Mouse (Mus musculus): Measurements from ENCODE around the gene Fgf22. TPM values are rescaled to one million over a fixed set of nuclear protein-coding genes. Genes with fewer than 3 reads are reported as not detected.

The Fgf22 gene
- total RNA-seq (2022), result 1 to 10 TPM in 2 of 4 experiments, under 1 TPM in 1, not detected in 1; 0.38 to 1.2 (median 1.1) TPM

GRCm38 (mm10) chr10:79754856-79755516 is at the start of gene Fgf22:
TSS of gene Fgf22 (plus strand) at chr10:79755076.
- DNase-seq, result peak; percentile 71

- no peak for DNase-seq
These were observed 48.9 kb upstream of the Fgf22 start for GRCm38 (mm10) chr10:79705951-79706350.

- no peak for DNase-seq
These were observed 48.3 kb upstream of the Fgf22 start for GRCm38 (mm10) chr10:79706406-79707094.

GRCm38 (mm10) chr10:79707162-79707561 is 47.7 kb upstream of the Fgf22 start:
- DNase-seq, result no peak

- no peak for DNase-seq
These were observed 47.1 kb upstream of the Fgf22 start for GRCm38 (mm10) chr10:79707759-79708158.

GRCm38 (mm10) chr10:79708668-79709067 is 46.2 kb upstream of the Fgf22 start:
- no peak for DNase-seq

- DNase-seq, result no peak
These were observed 45.6 kb upstream of the Fgf22 start for GRCm38 (mm10) chr10:79709307-79709706.

GRCm38 (mm10) chr10:79712029-79712428 is 42.8 kb upstream of the Fgf22 start:
- no peak for DNase-seq

GRCm38 (mm10) chr10:79712499-79713126 is 42.3 kb upstream of the Fgf22 start:
- DNase-seq, result no peak

- DNase-seq, result no peak
These were observed 41.7 kb upstream of the Fgf22 start for GRCm38 (mm10) chr10:79713163-79713562.

- DNase-seq, result no peak
These were observed 39.9 kb upstream of the Fgf22 start for GRCm38 (mm10) chr10:79714996-79715395.

GRCm38 (mm10) chr10:79716254-79716987 is 38.5 kb upstream of the Fgf22 start, which contains the start of gene Hcn2:
TSS of gene Hcn2 (plus strand) at chr10:79716634.
- DNase-seq, result no peak

- no peak for DNase-seq
These were observed 37.9 kb upstream of the Fgf22 start for GRCm38 (mm10) chr10:79716988-79717355.

GRCm38 (mm10) chr10:79717640-79718357 is 37.1 kb upstream of the Fgf22 start:
- no peak for DNase-seq

GRCm38 (mm10) chr10:79721089-79721488 is 33.8 kb upstream of the Fgf22 start:
- no peak for DNase-seq

- DNase-seq, result no peak
These were observed 31.8 kb upstream of the Fgf22 start for GRCm38 (mm10) chr10:79723047-79723446.

GRCm38 (mm10) chr10:79723692-79724091 is 31.2 kb upstream of the Fgf22 start:
- no peak for DNase-seq

GRCm38 (mm10) chr10:79726090-79726489 is 28.8 kb upstream of the Fgf22 start:
- no peak for DNase-seq

- no peak for DNase-seq
These were observed 26.3 kb upstream of the Fgf22 start for GRCm38 (mm10) chr10:79728323-79729249.

- DNase-seq, result no peak
These were observed 25.4 kb upstream of the Fgf22 start for GRCm38 (mm10) chr10:79729357-79729965.

GRCm38 (mm10) chr10:79732500-79732899 is 22.4 kb upstream of the Fgf22 start:
- no peak for DNase-seq

Data from adrenal gland, adult 8-10 months (tissue).